Mouse (Mus musculus) thymus, adult 2 months (tissue): ENCODE results near the gene Ap2m1. TPM values are rescaled to one million over a fixed set of nuclear protein-coding genes. Genes with fewer than 3 reads are reported as not detected.
A peak's percentile ranks its signal among the peaks of the same experiment; 100 is the strongest.

Experiments
- DNase-seq: peaks from one replicate; pipeline ENCODE4 v3.0.0; 2021
- H3K27ac ChIP-seq: fragments of 200-500 bp; 2 replicates; pipeline ENCODE4 v1.5.1; 2012; ENCODE audit warnings: low read length, control low read depth; ENCODE audit not compliant: control insufficient read depth, insufficient read depth
- H3K27me3 ChIP-seq: fragments of 200-500 bp; 2 replicates; pipeline ENCODE4 v1.6.1; 2012; ENCODE audit warnings: mild to moderate bottlenecking, low read length, moderate library complexity, mixed read lengths; ENCODE audit not compliant: control insufficient read depth, insufficient read depth
- H3K36me3 ChIP-seq: fragments of 200-500 bp; 2 replicates; pipeline ENCODE4 v1.6.1; 2012; ENCODE audit warnings: mild to moderate bottlenecking, low read length, moderate library complexity; ENCODE audit not compliant: control insufficient read depth, insufficient read depth
- H3K4me1 ChIP-seq: fragments of 200-500 bp; replicated peaks from 2 replicates; pipeline ENCODE4 v1.6.1; 2012; ENCODE audit warnings: low read length; ENCODE audit not compliant: control insufficient read depth, insufficient read depth
- H3K4me3 ChIP-seq: fragments of 200-500 bp; 2 replicates; pipeline ENCODE4 v1.5.1; 2012; ENCODE audit warnings: mild to moderate bottlenecking, low read length, control low read depth, moderate library complexity; ENCODE audit not compliant: control insufficient read depth, insufficient read depth
- CTCF ChIP-seq: fragments of 200-500 bp; IDR thresholded peaks from 2 replicates; pipeline ENCODE4 v1.5.1; 2012; ENCODE audit warnings: mild to moderate bottlenecking, control low read depth, low read length, moderate library complexity, borderline replicate concordance; ENCODE audit not compliant: control insufficient read depth, poor library complexity, insufficient read depth; ENCODE audit errors: extremely low read depth
- POLR2A ChIP-seq: fragments of 200-500 bp; IDR thresholded peaks from 2 replicates; pipeline ENCODE4 v1.6.1; 2012; ENCODE audit warnings: mild to moderate bottlenecking, low read length, control low read depth, moderate library complexity; ENCODE audit not compliant: control insufficient read depth, poor library complexity, insufficient read depth; ENCODE audit errors: extremely low read depth
- WGBS: fragments of 180-500 bp; shearing (Covaris S2); methylation state at CpG from one replicate; pipeline ENCODE4 v1.1.7; 2018; 5-methylcytosine and 5-hydroxymethylcytosine counted together
- polyA plus RNA-seq: library from polyadenylated mRNA; depleted of rRNA; stranded (reverse); fragments of >200 nt; gene quantifications from 2 replicates; pipeline ENCODE4 v1.2.3, GENCODE M21; 2012

Gene Ap2m1
- polyA plus RNA-seq, 1 experiment = 578 TPM

DNA sequence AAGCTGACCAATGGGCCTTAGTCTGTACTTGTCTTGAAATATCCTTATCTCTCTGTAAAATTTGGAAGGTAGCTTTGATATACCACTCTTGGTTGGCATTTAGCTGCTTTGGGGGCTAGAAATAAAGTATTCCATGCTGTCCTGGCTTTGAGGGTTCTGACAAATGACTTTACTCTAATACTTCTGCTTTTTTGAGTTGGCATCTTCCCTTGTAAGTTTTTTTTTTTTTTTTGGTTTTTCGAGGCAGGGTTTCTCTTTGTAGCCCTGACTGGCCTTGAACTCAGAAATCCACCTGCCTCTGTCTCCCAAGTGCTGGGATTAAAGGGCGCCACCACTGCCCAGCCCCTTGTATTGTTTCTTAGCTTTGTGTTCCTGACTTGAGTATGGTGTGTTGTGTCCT lies 41.8 kb upstream of the Ap2m1 start:
- Histone ChIP-seq H3K27ac (no peak overlapping the region), H3K36me3 (no peaks in the 10 kb centered on the region), H3K4me1 (peaks cover 8% of the 10 kb centered on the region), H3K4me3 (no peak overlapping the region), H3K27me3 (no peaks in the 10 kb centered on the region)
- DNase-seq = no peak
- no peak for TF ChIP-seq CTCF
- TF ChIP-seq POLR2A = no peak
- WGBS = 45% methylated on average over 2 of the region's 2 CpGs

DNA sequence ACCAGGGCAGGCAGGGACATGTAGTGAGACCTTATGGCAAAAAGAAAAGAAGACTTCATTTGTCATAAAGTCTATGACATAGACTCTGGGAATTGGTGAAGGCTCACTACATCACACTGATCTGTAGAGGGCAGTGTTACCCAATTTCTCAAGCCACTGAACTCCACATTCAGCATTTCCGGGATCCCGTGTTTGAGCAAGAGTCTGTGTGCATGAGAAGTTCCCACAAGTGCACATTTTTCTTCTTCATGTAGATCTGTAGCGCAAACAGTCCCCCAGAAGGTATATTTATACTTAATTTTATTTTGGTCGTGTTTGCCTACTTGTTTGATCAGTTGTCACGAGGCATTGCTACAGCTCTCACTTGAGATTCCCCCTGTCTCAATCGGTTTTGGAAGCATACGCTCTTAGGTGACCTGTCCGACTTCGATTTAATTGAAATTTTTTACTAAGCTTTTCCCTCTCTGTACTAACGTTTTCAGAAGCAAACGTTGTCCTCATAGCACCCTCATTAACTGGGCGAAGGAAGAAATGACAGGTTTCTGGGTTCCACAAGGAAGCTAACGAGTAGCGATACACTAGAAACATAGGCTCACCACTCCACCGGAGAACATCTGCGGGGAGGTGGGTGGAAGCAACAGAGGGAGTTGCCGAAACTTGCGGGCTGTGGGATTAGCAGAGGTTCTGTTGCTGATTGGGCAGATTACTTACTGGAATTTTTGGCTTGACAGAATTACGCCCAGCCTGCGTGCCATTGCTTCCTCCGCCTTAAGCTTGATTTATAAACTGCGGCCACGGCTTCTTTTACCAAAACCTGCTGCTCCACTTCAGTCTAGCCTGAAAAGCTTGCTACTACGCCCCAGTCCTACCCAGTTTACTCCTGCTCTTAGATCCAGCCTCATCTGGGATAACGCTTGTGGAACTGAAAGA lies 38.3 kb upstream of the Ap2m1 start:
- no peak for TF ChIP-seq CTCF
- no peak for TF ChIP-seq POLR2A
- peaks cover 10% of the 10 kb centered on the region for H3K36me3 ChIP-seq
- DNase-seq = peak; percentile 59
- H3K27ac ChIP-seq = no peak overlapping the region
- H3K4me1 ChIP-seq = peaks cover 14% of the 10 kb centered on the region
- no peaks in the 10 kb centered on the region for H3K27me3 ChIP-seq
- H3K4me3 ChIP-seq = no peak overlapping the region
- WGBS = 37% methylated on average over 25 of the region's 25 CpGs

DNA sequence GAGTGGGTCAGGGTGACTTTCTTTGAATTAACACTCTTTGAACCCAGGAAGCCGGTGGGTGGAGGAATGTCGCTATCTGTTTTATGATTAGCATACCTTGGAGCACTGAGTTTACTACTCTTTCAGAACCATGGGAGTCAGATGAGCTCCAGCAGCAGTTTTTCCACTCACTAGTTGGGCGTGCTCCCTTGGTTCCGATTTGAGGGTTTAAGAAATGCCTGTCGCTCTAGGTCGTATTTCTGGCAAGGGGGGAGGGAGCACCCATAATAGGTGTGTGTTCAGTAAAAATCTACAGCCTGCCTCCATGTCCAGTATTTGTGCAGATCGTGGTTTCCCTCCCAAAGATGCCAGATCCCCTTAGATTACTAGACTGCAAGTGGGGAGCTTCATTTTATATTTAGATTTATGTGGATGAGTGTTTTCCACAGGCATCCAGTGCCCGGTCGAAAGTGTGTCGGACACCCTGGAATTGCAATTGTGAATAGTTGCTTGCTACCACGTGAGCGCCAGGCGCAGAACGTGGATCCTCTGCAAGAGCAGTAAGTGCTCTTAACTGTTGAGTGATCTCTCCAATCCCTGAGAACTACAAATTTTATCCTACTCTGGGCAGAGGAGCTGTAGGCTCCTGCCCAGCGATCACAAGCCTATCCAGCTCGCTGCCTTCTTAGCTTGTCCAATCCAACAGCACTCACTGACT lies 37.1 kb upstream of the Ap2m1 start:
- peak; percentile 36 for DNase-seq
- Histone ChIP-seq H3K36me3 (peaks cover 22% of the 10 kb centered on the region), H3K4me1 (peaks cover 14% of the 10 kb centered on the region), H3K27ac (no peak overlapping the region), H3K27me3 (no peaks in the 10 kb centered on the region), H3K4me3 (peak overlapping the region; percentile 80)
- 37% methylated on average over 16 of the region's 16 CpGs for WGBS
- no peak for TF ChIP-seq POLR2A
- TF ChIP-seq CTCF = no peak

GRCm38 (mm10) chr16:20498677-20499475 lies 36.4 kb upstream of the Ap2m1 start, which contains the start of gene Eif2b5:
Gene Eif2b5 (plus strand): TSS chr16:20498817.
- Histone ChIP-seq H3K27me3 (no peaks in the 10 kb centered on the region), H3K36me3 (peaks cover 30% of the 10 kb centered on the region), H3K4me1 (peaks cover 14% of the 10 kb centered on the region), H3K27ac (no peak within 1 kb of the TSS), H3K4me3 (peak within 1 kb of the TSS; percentile 80)
- under 1% methylated on average over 49 of the region's 49 CpGs for WGBS
- peak; percentile 73 for TF ChIP-seq POLR2A
- peak; percentile 13; the same call in 1 of the 2 replicates for TF ChIP-seq CTCF
- DNase-seq = peak; percentile 98

DNA sequence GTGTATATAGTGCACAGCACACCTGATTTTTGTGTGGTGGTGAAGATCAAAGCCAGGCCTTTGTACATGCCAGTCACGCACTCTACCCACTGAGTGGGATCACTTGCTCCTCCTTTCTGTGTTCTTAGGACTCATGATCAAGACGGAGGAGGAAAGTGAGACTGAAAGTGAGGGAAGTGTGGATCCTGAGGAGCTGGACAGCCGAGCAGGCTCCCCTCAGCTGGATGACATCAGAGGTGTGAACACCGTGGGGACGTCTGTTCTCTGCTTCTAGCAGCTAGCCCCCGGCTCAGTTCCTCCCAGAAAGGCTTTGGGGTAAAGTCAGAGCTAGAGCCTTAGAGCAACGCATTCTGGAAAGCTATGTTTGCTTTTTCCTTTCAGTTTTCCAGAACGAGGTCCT lies 29.3 kb upstream of the Ap2m1 start:
- 96% methylated on average over 8 of the region's 8 CpGs for WGBS
- H3K4me3 ChIP-seq = no peak overlapping the region
- TF ChIP-seq POLR2A (no peak), CTCF (no peak)
- no peaks in the 10 kb centered on the region for H3K27me3 ChIP-seq
- H3K27ac ChIP-seq = no peak overlapping the region
- DNase-seq = no peak
- H3K36me3 ChIP-seq = peaks cover 99% of the 10 kb centered on the region
- no peaks in the 10 kb centered on the region for H3K4me1 ChIP-seq

- peak; percentile 21 for DNase-seq
- Histone ChIP-seq H3K36me3 (peaks cover 72% of the 10 kb centered on the region), H3K27me3 (no peaks in the 10 kb centered on the region), H3K4me3 (no peak overlapping the region), H3K4me1 (no peaks in the 10 kb centered on the region), H3K27ac (no peak overlapping the region)
- 89% methylated on average over 3 of the region's 3 CpGs for WGBS
- peak; percentile 21; the same call in 1 of the 2 replicates for TF ChIP-seq CTCF
- TF ChIP-seq POLR2A = no peak
Measured at GRCm38 (mm10) chr16:20509349-20509748, 25.9 kb upstream of the Ap2m1 start.
